Mouse (Mus musculus): ENCODE results near the gene Drc1.

Drc1 gene

DNA sequence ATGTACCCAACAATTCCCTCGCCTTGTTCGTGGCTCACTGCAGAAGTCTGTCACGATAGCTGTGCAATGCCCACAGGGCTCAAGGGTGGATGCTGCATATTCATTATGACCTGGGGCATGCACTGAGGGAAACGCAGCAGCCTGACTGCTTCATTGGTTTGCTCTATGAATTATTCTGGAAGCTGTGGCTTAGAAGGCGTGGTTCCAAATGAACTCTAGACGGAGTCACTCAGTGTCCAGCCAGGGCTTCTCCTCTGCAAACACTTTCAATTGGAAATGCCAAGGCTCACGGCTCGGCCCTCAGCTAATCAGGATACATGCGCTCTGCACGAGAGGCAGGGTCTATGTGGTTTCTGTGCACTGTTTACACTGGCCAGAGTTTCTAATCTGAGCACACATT is 130.3 kb downstream of the Drc1 start:
- no peak for DNase-seq (ENCODE audit: inconsistent ontology term)

DNA sequence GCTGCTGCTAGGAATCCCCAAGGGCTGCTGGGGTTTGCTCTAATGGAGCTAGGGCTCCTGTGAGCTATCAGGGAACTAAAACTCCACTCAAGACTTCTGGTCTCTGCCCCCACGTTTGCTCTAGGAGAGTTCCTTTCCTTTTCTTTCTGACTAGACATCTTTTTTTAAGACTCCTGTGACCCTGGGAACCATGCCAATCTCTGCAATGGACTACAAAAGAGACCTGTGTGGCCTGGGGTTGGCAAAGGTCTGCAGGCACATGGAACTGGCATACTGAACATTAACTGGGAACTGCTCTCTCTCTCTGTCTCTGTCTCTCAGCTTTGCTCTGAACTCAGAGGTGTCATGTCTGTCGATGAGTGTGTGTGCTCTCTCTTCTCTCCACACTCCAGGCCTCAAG is 134.2 kb downstream of the Drc1 start:
- no peak for DNase-seq (ENCODE audit: inconsistent ontology term)

DNA sequence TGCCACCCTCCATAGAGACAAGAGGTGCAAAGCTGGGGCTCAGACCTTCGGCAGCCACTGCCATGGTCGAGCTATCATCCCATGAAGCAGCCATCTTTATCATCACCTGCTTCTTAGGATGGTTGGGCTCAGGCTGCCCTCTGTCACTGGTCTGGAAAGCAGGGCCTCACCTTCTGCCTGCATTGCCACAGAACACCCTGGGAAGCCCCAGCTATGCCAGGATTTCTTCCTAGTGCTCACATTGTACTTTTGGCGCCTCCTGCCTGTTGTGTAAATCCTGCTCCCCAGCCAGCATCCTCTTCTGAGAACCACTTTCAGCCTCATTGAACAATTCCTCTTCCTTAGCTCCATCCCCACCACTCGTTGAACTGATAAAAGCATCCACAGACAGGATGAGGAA is 134.7 kb downstream of the Drc1 start:
- DNase-seq (ENCODE audit: inconsistent ontology term), result no peak

Data from Muller cell, postnatal 12 days (primary cell).